Mouse (Mus musculus) ovary, postnatal 36 days (tissue): ENCODE results near the gene Malrd1.

Source experiments
- DNase-seq: peaks from one replicate; pipeline ENCODE4 v3.0.0; 2022; ENCODE audit warnings: low spot score, mixed read lengths

Gene Malrd1

DNA sequence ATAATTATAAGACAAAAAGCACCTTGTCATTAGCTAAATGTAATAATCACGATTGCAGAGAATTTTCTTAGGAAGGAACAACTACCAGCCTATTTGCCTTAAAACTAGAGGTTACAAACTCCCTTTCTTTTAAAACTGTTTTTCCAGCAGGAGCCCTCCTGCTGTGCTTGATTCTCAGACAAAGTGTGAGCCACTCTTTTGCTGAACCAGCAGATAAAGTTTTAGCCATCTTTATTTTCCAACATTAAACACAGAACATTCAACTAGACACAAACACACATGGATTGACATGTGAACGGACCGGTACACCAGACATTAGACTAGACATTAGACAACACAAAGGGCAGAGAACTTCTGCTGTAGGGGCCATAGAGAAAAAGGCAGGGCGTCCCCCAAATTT, 505.3 kb downstream of the Malrd1 start:
- DNase-seq, result no peak

DNA sequence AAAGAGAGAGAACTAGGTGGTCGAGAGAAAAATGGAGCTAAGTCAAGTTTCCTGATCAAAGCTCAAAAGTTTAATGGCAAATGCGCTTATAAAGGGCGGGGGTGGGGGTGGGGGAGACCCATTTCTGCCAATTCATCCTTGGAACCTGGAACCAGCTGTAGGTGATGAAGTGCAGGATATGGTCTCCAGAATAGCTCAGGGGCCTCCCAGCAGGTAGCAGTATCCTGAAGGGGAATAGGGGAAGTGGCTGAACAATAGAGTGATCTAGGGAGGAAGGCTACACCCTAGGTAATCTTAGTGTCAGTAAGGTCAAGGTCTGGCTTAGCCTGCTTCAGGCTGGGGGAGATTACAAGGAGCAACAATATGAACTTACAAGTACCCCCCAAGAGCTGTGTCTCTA, 506.5 kb downstream of the Malrd1 start:
- no peak for DNase-seq

DNA sequence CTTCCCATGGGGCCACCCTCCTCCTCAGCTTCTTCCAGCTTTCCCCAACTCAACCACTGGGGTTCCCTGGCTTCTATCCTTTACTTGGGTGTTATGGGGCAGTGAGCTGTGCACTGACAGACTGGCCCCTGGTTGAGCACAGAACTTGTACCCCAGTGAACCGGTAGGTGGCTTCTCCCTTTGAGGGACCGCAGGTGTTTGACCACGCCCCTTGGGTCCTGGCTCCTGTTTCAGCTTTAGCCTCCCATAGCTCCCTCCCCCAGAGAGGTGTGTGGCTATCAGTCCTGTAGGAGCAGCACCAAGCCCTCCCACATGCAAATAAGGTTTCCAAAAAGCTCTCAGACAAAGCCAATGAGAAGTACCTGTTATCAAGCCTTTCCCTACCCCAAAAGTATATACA, 584.4 kb downstream of the Malrd1 start:
- DNase-seq, result no peak

GRCm38 (mm10) chr2:16113333-16113732, 587.1 kb downstream of the Malrd1 start:
- DNase-seq, result no peak

DNA sequence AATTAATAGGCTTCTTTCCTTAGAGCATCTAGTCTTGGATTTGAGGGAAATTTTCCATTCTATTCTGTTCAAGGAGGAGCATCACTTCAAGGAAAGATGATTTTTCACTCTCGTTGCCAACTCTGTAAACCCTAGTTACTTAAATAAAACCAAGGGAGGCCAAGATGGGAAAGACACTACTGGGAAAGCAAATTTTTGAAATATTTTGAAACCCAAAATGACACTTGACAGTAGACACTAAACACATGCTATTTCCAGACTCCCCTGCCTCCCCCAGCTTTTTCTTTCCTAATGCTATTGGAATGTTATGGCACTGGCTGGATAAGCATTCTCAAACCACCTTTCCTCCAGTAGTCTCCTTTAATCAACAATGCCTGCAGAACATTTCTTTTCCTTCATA, 621.7 kb downstream of the Malrd1 start:
- DNase-seq, result no peak

- no peak for DNase-seq
Measured at GRCm38 (mm10) chr2:16152623-16153022, 626.3 kb downstream of the Malrd1 start.

GRCm38 (mm10) chr2:16163246-16163989, 637.1 kb downstream of the Malrd1 start:
- no peak for DNase-seq

DNA sequence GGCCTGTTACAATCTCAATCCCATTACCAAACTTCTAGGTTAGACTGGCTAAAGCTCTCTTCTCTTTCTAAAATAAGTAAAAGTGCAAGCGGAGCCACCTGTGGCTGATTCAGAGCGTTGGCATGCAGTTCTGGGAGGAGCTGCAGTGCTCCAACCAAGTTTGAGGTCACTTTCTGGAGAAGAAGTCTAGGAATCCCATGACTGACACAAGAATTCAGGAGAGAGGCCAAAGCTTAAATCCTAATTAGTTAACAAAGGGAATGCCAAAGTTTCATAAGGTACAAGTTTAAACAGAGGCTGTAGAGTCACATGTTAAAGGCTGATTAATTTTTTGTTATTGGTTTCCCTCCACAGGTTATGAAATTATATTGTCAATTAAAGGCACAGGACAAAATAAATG, 642.3 kb downstream of the Malrd1 start:
- DNase-seq, result no peak

DNA sequence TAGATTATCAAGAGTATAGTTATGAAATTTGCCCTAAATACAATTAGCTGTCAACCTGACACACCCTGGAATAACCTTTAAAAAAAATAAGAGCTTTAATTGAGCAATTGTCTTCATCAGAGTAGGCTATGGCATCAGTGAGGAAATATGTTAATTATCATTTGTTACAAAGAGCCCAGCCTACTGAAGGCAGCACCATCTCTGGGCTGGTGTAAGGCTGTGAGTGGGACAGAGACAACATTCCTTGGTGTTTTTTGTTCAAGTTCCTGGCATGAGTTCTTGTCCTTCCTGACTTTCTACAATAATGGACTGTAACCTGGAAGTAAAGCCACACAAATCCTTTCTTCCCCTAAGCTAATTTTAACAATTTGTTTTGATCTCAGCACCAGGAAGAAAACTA, 645.8 kb downstream of the Malrd1 start:
- no peak for DNase-seq

DNA sequence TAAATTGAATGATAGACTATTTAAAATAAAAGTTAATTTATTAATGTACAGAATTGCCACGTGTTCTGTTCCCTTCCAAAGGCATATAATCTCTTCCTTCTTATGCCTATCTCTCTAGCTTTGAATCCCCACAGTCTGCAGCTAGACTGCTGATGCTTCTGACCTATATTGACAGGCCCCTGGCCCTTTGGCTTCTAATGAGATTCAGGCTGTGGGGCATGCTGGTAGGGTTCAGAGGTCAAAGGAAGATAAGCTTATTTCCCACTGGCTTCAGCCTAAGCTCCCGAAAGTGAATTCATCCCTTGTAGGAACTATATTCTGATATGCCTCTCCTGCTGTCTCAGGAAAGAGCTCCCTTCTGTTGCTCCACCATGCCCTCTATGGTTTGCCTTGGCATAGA, 647.1 kb downstream of the Malrd1 start:
- DNase-seq, result no peak

DNA sequence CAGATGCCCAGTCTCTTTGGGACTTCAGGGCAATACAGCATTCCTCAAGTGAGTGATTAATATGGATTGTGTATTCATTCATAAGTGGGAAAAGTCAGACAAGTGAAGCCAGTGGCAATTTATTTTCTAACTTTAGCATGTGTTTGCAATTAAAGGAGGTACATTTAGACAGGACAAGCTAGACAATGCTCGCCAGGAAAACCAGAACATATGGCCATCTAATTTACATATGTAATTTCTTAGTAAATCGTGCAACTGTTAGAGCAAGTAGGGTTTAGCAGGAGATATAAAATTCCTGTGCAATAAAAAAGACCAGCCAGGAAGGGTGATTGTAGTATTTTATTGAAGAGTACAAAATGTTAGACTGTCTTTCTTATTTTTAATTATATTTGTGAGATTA, 655.9 kb downstream of the Malrd1 start:
- no peak for DNase-seq

DNA sequence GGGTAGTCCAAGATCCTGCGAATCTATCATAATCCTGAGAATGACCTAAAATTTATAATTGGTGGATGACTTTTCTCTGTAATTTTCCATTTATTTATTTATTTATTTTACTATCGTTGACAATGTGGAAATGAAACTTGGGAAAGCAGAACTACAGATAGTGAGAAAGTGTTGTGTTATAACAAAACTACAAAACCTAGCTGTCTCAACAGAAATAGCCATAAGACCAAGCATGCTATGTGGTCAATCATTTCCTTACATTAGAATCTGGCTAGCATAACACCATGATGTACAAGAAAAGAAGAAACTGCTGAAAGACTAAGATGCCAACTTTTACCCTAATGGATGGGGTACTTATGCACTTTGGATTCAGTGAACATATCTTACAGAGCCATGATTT, 656.9 kb downstream of the Malrd1 start:
- DNase-seq, result no peak

- DNase-seq, result no peak
Measured at GRCm38 (mm10) chr2:16210016-16210415, 683.7 kb downstream of the Malrd1 start.

GRCm38 (mm10) chr2:16212752-16213151, 686.5 kb downstream of the Malrd1 start:
- no peak for DNase-seq

DNA sequence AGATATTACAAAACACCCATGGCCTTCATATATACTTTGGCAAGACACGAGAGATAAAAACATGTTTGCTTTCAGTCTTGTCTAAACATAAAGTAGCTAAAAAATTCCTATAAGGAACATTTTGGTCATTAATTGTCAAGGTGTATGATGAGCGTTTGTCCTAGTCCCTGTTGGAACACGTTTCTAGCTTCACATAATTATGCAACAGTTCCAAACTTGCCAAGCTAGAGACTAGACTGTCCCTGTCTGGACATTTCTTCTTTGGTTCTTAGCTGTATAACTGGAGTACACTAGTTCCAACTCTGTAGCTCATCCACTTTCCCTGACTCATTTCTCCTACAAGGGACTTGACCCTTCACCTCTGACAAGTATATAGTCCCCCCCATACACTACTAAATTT, 687.8 kb downstream of the Malrd1 start:
- no peak for DNase-seq

DNA sequence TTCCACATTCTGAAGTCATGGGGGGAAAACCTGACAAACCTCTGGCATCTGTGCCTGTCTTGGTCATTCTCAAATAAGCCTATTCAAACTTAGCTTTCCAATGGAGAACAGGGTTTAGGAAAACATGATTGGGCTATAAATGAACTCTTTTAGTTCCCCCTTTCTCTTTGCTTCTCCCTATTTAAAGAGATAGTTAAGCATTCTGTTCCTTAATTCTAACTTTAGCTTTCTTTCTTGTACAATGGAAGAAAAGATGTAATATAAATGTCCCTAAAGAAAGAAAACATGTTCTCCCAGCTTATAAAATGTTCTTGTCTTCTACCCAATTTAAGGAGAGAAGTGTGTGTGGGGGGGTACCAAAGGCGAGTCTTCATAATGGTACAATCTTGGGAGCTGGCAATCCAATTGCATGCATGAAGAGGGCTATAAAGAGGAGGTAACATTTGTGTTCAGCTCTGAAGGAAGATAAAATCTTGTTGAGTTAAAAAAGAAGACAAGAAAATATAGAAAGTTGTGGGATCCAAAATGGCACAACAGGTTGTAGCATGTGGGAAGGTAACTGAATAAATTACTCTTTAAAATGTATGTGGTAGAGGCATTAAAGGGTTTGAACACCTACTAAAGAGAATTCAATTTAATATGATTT, 702.0 kb downstream of the Malrd1 start:
- no peak for DNase-seq

DNA sequence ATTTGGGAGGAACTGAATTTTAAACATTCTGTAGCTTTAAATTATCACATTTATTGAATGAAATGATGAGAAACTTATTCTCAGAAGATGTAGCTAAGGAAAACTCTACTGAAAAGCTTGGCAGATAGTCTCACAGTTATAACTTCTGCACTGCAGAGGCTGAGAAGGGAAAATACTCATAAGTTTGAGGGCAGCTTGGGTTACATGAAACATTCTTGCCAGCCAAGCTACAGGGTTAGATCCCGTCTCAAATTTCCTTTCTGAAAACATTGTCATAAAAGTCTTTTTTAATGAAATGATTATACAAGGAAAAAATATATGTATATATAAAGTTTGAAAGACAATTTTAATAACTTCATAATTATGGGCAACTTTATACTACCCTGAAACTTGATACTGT, 714.6 kb downstream of the Malrd1 start:
- DNase-seq, result no peak

GRCm38 (mm10) chr2:16243097-16243496, 716.8 kb downstream of the Malrd1 start:
- no peak for DNase-seq

- no peak for DNase-seq
Measured at GRCm38 (mm10) chr2:16248861-16249260, 722.6 kb downstream of the Malrd1 start.

- DNase-seq, result no peak
Measured at GRCm38 (mm10) chr2:16252274-16252673, 726.0 kb downstream of the Malrd1 start.
